In the genomic region with DNA sequence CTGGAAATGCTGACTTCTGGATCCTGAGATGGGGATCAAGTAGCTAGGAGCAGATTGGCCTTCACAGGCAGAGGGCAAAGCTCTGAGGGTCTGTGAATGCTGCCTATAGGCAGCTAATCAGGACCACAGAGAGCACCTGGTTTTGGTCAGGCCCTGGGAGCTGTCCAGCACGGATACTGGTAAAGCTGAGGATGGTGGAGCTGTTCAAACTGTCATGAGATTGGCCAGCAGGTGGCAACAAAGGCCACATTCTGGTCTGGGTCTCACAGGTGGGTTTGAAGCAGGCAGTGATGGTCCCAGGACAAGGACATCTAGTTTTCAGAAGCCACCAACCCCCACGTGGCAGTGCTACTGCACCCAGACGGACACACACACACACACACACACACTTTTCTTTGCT, we compare ENCODE assay signal across 8 mouse cellular contexts. TPM values are rescaled to one million over a fixed set of nuclear protein-coding genes. Genes with fewer than 3 reads are reported as not detected.
DNase-seq lines count a peak whose midpoint lies in the region; ATAC-seq and TF ChIP-seq lines count a peak whose summit lies in the region.

No protein-coding gene starts in this region.

- TF ChIP-seq CTCF in cerebellum, adult 2 months (IDR thresholded peaks at IDR 0.05; ENCODE audit: borderline replicate concordance, insufficient read depth, low read depth, low read length): peak; percentile 38; the same call in 1 of the 2 replicates
- TF ChIP-seq CTCF in heart, postnatal 0 days (IDR thresholded peaks at IDR 0.05; ENCODE audit: low read depth): peak; percentile 82

- peak; percentile 81 for ATAC-seq in heart, postnatal 0 days (ENCODE audit: insufficient read depth, low read depth)

- H3K27me3 ChIP-seq in cerebellum, adult 2 months (ENCODE audit: control insufficient read depth, insufficient read depth, low read length): no peaks in the 10 kb centered on the region
- no peaks in the 10 kb centered on the region for H3K27me3 ChIP-seq in heart, postnatal 0 days (ENCODE audit: control insufficient read depth, insufficient read depth, low read length)

- no peak for TF ChIP-seq EP300 in heart, postnatal 0 days (IDR thresholded peaks at IDR 0.05; ENCODE audit: low read depth)

- H3K4me1 ChIP-seq in cerebellum, adult 2 months (ENCODE audit: control insufficient read depth, insufficient read depth, low read length): no peaks in the 10 kb centered on the region; the same call in 1 of the 2 replicates
- no peaks in the 10 kb centered on the region for H3K4me1 ChIP-seq in heart, postnatal 0 days (ENCODE audit: control insufficient read depth, insufficient read depth)

- H3K9me3 ChIP-seq in heart, postnatal 0 days (replicated peaks; ENCODE audit: control insufficient read depth, low read length): no peaks in the 10 kb centered on the region

- H3K27ac ChIP-seq in cerebellum, adult 2 months (ENCODE audit: insufficient read depth, low read length): no peak overlapping the region
- H3K27ac ChIP-seq in heart, postnatal 0 days (ENCODE audit: low read depth): no peak overlapping the region

- H3K4me2 ChIP-seq in heart, postnatal 0 days (ENCODE audit: low read depth, low read length): no peak overlapping the region

- no peak overlapping the region for H3K9ac ChIP-seq in heart, postnatal 0 days (replicated peaks; ENCODE audit: low read depth, low read length)

- no peak overlapping the region for H3K4me3 ChIP-seq in cerebellum, adult 2 months (replicated peaks; ENCODE audit: insufficient read depth, low read depth, low read length)
- no peak overlapping the region for H3K4me3 ChIP-seq in heart, postnatal 0 days (ENCODE audit: low read depth, low read length)

- WGBS in cerebellum, adult 2 months: 19% methylated on average over 3 of the region's 3 CpGs
- WGBS in heart, postnatal 0 days: 2% methylated on average over 3 of the region's 3 CpGs

- peaks cover 11% of the 10 kb centered on the region for H3K36me3 ChIP-seq in heart, postnatal 0 days (replicated peaks; ENCODE audit: control insufficient read depth, insufficient read depth, low read length)

- no peak for TF ChIP-seq POLR2A in cerebellum, adult 2 months (IDR thresholded peaks at IDR 0.05; ENCODE audit: borderline replicate concordance, insufficient read depth, low read length)

- no peak for DNase-seq in cerebellum, adult 2 months
- DNase-seq in cerebellum, adult 11-12 months: no peak
- peak; percentile 77 for DNase-seq in 416B (ENCODE audit: low read depth)
- DNase-seq in brain, adult 2 months (ENCODE audit: low read depth, low spot score): peak; percentile 45
- DNase-seq in heart, postnatal 0 days (ENCODE audit: low spot score): peak; percentile 76
- peak; percentile 83 to 88 for DNase-seq in kidney, postnatal 4 days
- peak; percentile 85 for DNase-seq in mesoderm, embryonic 11.5 days (ENCODE audit: low read depth, low spot score)
- peak; percentile 72 for DNase-seq in testis, postnatal 10 days (ENCODE audit: low spot score)

RNA-seq across cellular contexts. Expression of a gene that starts 54.3 kb away (rescaled TPM):
- 32.1 and 34.3 TPM in 2 replicates for polyA plus RNA-seq in cerebellum, adult 2 months (2012; rRNA removed)
- 14.0 and 21.0 TPM in 2 replicates for total RNA-seq in heart, postnatal 0 days (2014; rRNA removed; ENCODE audit: low replicate concordance)
- polyA plus RNA-seq in heart, postnatal 0 days (2015; fragmentation: Nextera tagmentation; extraction: Ambion mirVana): 7.7 and 7.8 TPM in 2 replicates

Comparison
In these comparisons a context has a peak if more than half of its experiments do, and no peak if none do; other contexts are left out.
1. DNase-seq: peak in 416B (single experiment), brain, adult 2 months (single experiment), heart, postnatal 0 days (single experiment), kidney, postnatal 4 days (2 of 2), mesoderm, embryonic 11.5 days (single experiment) and testis, postnatal 10 days (single experiment); none in cerebellum, adult 2 months (0 of 2) and cerebellum, adult 11-12 months (single experiment).